Mouse (Mus musculus): Measurements from ENCODE around the gene Ppp1r37. TPM values are rescaled to one million over a fixed set of nuclear protein-coding genes. Genes with fewer than 3 reads are reported as not detected.

The Ppp1r37 gene
- polyA plus RNA-seq, 1 experiment, result 137 TPM

DNA sequence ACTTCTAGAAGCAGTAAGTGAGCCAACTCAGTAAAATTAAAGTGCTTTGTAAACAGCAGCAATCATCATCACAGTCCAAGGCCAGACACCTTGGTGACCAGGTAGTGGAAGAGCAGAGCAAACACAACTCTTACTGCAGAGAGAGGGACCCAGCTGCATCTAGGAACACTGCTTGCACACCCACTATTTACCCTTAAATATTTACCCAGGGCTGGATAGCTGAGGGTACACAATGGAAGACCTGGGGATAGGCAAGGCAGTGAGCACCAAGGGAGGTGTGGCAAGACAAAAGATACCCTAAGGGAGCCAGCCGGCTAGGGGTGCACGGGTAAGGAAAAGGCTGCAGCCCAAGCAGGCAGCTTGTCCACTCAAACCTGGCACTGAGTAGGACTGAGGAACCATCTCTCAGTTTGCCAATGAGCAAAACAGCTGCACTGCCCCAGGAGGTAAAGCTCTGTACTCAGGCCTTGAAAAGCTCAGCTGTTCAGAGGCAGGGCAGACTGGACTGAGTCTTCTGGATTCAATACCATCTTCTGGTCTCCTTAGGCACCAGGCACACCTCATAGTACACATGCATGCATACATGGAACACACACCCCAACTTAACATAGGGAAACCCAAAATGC lies 15.4 kb downstream of the Ppp1r37 start:
- Histone ChIP-seq H3K27ac (ENCODE audit: control insufficient read depth, insufficient read depth, low read length) (no peak overlapping the region), H3K4me1 (replicated peaks; ENCODE audit: control insufficient read depth, insufficient read depth, low read length) (peaks cover 46% of the 10 kb centered on the region), H3K4me3 (ENCODE audit: control insufficient read depth, insufficient read depth, low read length) (no peak overlapping the region), H3K36me3 (ENCODE audit: control insufficient read depth, insufficient read depth, low read length) (no peaks in the 10 kb centered on the region), H3K27me3 (ENCODE audit: control insufficient read depth, insufficient read depth, low read length) (no peaks in the 10 kb centered on the region)
- 94% methylated on average over 2 of the region's 2 CpGs for WGBS
- DNase-seq, result no peak
- no peak for TF ChIP-seq POLR2A (IDR thresholded peaks at IDR 0.05; ENCODE audit: control insufficient read depth, extremely low read depth, insufficient read depth, low read length, poor library complexity)
- no peak for TF ChIP-seq CTCF (IDR thresholded peaks at IDR 0.05; ENCODE audit: borderline replicate concordance, control insufficient read depth, extremely low read depth, insufficient read depth, low read length, poor library complexity)

DNA sequence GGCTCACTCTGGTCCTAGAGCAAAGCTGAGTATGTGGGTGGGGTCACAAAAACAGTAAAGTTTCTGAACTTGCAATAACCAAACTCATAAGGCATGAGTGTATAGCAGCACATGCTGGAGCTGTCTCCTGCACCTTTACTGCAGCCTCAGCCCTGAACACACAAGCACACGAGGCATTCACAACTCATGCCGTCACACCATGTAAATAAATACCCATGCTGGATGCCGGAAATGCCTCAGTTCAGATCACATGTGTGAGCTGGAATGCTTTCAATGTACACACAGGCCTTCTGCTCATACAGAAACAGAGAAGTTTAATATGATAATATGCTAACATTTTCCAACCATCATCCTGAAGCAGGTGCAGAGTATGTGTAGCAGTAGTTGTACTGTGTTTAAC lies 16.9 kb downstream of the Ppp1r37 start:
- no peaks in the 10 kb centered on the region for H3K36me3 ChIP-seq (ENCODE audit: control insufficient read depth, insufficient read depth, low read length)
- WGBS, result 73% methylated on average over 3 of the region's 3 CpGs

DNA sequence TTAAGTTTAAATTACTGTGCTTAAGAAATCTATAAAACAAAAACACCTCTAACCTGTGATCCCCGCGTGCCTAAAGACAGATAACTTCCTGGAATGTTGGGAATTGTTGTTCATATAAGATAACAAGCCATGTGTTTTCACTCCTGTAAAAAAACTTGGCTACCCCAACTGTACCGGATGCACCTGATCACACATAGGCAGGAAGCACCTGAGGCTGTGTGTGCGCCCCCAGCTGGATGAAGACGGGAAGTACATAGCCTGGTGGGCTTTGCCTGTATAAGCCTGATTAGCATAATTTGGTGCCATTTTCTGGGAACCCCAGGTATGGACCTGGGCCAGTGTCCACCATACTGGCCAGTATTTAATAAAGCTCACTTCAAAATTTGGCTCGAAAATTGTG lies 19.3 kb downstream of the Ppp1r37 start:
- TF ChIP-seq CTCF (IDR thresholded peaks at IDR 0.05; ENCODE audit: borderline replicate concordance, control insufficient read depth, extremely low read depth, insufficient read depth, low read length, poor library complexity) (peak; percentile 74; the same call in 1 of the 2 replicates), POLR2A (IDR thresholded peaks at IDR 0.05; ENCODE audit: control insufficient read depth, extremely low read depth, insufficient read depth, low read length, poor library complexity) (no peak)
- 24% methylated on average over 6 of the region's 6 CpGs for WGBS
- H3K4me1 ChIP-seq (replicated peaks; ENCODE audit: control insufficient read depth, insufficient read depth, low read length), result peaks cover 43% of the 10 kb centered on the region
- no peaks in the 10 kb centered on the region for H3K36me3 ChIP-seq (ENCODE audit: control insufficient read depth, insufficient read depth, low read length)
- DNase-seq, result peak; percentile 68
- H3K4me3 ChIP-seq (ENCODE audit: control insufficient read depth, insufficient read depth, low read length), result no peak overlapping the region
- no peaks in the 10 kb centered on the region for H3K27me3 ChIP-seq (ENCODE audit: control insufficient read depth, insufficient read depth, low read length)
- no peak overlapping the region for H3K27ac ChIP-seq (ENCODE audit: control insufficient read depth, insufficient read depth, low read length)

More for the DNA sequence above, 16.9 kb downstream of the Ppp1r37 start:
- no peak for TF ChIP-seq CTCF (IDR thresholded peaks at IDR 0.05; ENCODE audit: borderline replicate concordance, control insufficient read depth, extremely low read depth, insufficient read depth, low read length, poor library complexity)
- TF ChIP-seq POLR2A (IDR thresholded peaks at IDR 0.05; ENCODE audit: control insufficient read depth, extremely low read depth, insufficient read depth, low read length, poor library complexity), result no peak
- Histone ChIP-seq H3K4me3 (ENCODE audit: control insufficient read depth, insufficient read depth, low read length) (no peak overlapping the region), H3K4me1 (replicated peaks; ENCODE audit: control insufficient read depth, insufficient read depth, low read length) (peaks cover 50% of the 10 kb centered on the region), H3K27ac (ENCODE audit: control insufficient read depth, insufficient read depth, low read length) (peak overlapping the region; percentile 56; the same call in 1 of the 2 replicates), H3K27me3 (ENCODE audit: control insufficient read depth, insufficient read depth, low read length) (no peaks in the 10 kb centered on the region)
- DNase-seq, result no peak

DNA sequence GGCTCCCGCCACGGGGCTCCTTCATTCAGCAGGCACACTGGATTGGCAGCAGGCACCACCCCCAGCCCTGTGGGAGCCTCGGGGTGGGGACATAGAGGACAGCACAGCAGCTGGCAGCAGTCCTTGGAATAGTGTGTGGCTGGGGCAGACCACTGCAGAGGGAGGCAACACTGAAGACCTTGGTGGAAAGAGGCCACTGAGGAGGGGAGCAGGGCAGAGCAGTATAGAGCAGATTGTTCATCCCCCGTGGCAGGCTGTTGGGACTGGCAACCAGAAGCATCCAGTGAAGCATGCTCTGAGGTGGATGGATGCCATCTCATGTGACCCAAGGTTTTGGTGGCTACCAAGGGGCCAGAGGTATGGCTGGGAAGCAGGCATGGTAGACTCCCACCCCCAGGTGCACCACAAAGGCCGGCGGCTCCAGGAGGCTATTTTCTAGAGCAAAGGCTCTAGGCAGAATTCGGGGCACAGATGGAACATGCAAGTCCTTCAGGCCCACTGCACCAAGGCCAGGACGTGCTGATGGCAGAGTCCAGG lies 20.7 kb downstream of the Ppp1r37 start:
- no peak for DNase-seq
- TF ChIP-seq POLR2A (IDR thresholded peaks at IDR 0.05; ENCODE audit: control insufficient read depth, extremely low read depth, insufficient read depth, low read length, poor library complexity), result no peak
- TF ChIP-seq CTCF (IDR thresholded peaks at IDR 0.05; ENCODE audit: borderline replicate concordance, control insufficient read depth, extremely low read depth, insufficient read depth, low read length, poor library complexity), result no peak
- Histone ChIP-seq H3K27ac (ENCODE audit: control insufficient read depth, insufficient read depth, low read length) (no peak overlapping the region), H3K4me3 (ENCODE audit: control insufficient read depth, insufficient read depth, low read length) (no peak overlapping the region), H3K27me3 (ENCODE audit: control insufficient read depth, insufficient read depth, low read length) (no peaks in the 10 kb centered on the region), H3K4me1 (replicated peaks; ENCODE audit: control insufficient read depth, insufficient read depth, low read length) (peaks cover 35% of the 10 kb centered on the region), H3K36me3 (ENCODE audit: control insufficient read depth, insufficient read depth, low read length) (no peaks in the 10 kb centered on the region)
- WGBS, result 72% methylated on average over 8 of the region's 8 CpGs

DNA sequence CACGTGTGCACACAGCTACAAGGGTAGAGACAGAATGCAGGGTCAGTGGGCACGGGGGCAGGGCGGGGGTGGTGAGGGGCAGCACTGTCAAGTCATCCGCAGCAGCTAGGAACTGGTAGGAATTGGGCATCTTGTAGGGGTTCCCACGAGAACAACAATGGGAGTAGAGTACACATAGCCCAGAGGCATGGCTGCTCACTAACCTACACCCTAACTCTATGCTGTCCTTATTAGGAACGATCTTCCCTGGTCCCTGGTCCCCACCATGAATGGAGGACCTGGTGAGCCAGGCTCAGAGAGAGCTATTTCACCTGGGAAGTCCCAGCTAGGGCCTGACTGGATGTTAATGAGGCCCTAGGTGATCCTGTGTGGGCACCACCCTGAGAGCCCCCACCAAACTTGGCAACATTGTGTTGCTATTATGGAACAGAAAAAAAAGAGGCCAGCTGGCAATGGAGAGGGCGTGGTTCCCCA lies 21.2 kb downstream of the Ppp1r37 start:
- no peak overlapping the region for H3K27ac ChIP-seq (ENCODE audit: control insufficient read depth, insufficient read depth, low read length)
- WGBS, result 91% methylated on average over 7 of the region's 7 CpGs

DNA sequence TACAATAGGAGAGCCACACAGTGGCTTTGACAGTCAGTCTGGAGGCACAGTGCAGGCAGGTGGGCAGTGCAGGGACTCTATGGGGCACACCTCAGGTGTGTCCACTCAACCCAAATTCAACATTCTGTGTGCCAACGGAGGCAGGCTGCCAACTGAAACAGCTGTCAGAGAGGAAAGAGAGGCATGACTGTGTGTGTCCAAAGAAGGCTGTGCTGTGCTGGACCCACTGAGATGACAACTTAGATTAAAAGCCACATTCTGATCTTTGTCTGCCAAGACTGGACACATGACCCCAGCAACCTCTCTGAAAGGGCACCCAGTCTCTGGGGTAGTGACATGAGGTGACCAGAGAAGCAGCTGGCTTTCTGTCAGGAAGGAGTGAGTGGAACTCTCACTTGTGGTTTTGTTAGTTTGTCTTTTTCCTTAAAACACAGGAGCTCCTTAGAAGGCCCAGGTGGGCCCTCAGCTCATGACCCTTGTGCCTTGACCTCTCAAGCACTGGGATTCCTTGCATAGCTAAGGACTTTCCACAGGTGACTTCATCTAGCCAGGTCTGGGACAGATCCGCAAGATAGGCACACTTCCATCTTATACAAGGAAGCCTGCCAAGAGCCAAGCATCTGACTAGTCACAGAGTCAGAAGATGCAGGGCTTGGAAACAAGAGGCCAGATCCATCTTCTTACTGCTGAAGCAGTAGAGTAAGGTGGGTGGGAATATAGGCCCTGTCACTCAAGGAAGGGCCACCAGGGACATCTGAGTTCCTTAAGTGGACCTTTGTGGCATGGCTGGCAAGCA lies 21.9 kb downstream of the Ppp1r37 start:
- Histone ChIP-seq H3K27me3 (ENCODE audit: control insufficient read depth, insufficient read depth, low read length) (no peaks in the 10 kb centered on the region), H3K4me3 (ENCODE audit: control insufficient read depth, insufficient read depth, low read length) (no peak overlapping the region), H3K4me1 (replicated peaks; ENCODE audit: control insufficient read depth, insufficient read depth, low read length) (peaks cover 26% of the 10 kb centered on the region), H3K27ac (ENCODE audit: control insufficient read depth, insufficient read depth, low read length) (no peak overlapping the region), H3K36me3 (ENCODE audit: control insufficient read depth, insufficient read depth, low read length) (no peaks in the 10 kb centered on the region)
- 92% methylated on average over 2 of the region's 2 CpGs for WGBS
- no peak for DNase-seq
- TF ChIP-seq POLR2A (IDR thresholded peaks at IDR 0.05; ENCODE audit: control insufficient read depth, extremely low read depth, insufficient read depth, low read length, poor library complexity) (no peak), CTCF (IDR thresholded peaks at IDR 0.05; ENCODE audit: borderline replicate concordance, control insufficient read depth, extremely low read depth, insufficient read depth, low read length, poor library complexity) (no peak)

More for the DNA sequence above, 21.2 kb downstream of the Ppp1r37 start:
- Histone ChIP-seq H3K27me3 (ENCODE audit: control insufficient read depth, insufficient read depth, low read length) (no peaks in the 10 kb centered on the region), H3K36me3 (ENCODE audit: control insufficient read depth, insufficient read depth, low read length) (no peaks in the 10 kb centered on the region), H3K4me1 (replicated peaks; ENCODE audit: control insufficient read depth, insufficient read depth, low read length) (peaks cover 31% of the 10 kb centered on the region), H3K4me3 (ENCODE audit: control insufficient read depth, insufficient read depth, low read length) (no peak overlapping the region)
- DNase-seq, result no peak
- TF ChIP-seq POLR2A (IDR thresholded peaks at IDR 0.05; ENCODE audit: control insufficient read depth, extremely low read depth, insufficient read depth, low read length, poor library complexity), result no peak
- TF ChIP-seq CTCF (IDR thresholded peaks at IDR 0.05; ENCODE audit: borderline replicate concordance, control insufficient read depth, extremely low read depth, insufficient read depth, low read length, poor library complexity), result no peak
